Mouse (Mus musculus) thymus, adult 2 months (tissue): ENCODE results near the gene Tmem37. TPM values are rescaled to one million over a fixed set of nuclear protein-coding genes. Genes with fewer than 3 reads are reported as not detected.

Experiments used
- DNase-seq: peaks from one replicate; pipeline ENCODE4 v3.0.0; 2021
- H3K27ac ChIP-seq: fragments of 200-500 bp; 2 replicates; pipeline ENCODE4 v1.5.1; 2012; ENCODE audit warnings: low read length, control low read depth; ENCODE audit not compliant: control insufficient read depth, insufficient read depth
- H3K27me3 ChIP-seq: fragments of 200-500 bp; 2 replicates; pipeline ENCODE4 v1.6.1; 2012; ENCODE audit warnings: mild to moderate bottlenecking, low read length, moderate library complexity, mixed read lengths; ENCODE audit not compliant: control insufficient read depth, insufficient read depth
- H3K36me3 ChIP-seq: fragments of 200-500 bp; 2 replicates; pipeline ENCODE4 v1.6.1; 2012; ENCODE audit warnings: mild to moderate bottlenecking, low read length, moderate library complexity; ENCODE audit not compliant: control insufficient read depth, insufficient read depth
- H3K4me1 ChIP-seq: fragments of 200-500 bp; replicated peaks from 2 replicates; pipeline ENCODE4 v1.6.1; 2012; ENCODE audit warnings: low read length; ENCODE audit not compliant: control insufficient read depth, insufficient read depth
- H3K4me3 ChIP-seq: fragments of 200-500 bp; 2 replicates; pipeline ENCODE4 v1.5.1; 2012; ENCODE audit warnings: mild to moderate bottlenecking, low read length, control low read depth, moderate library complexity; ENCODE audit not compliant: control insufficient read depth, insufficient read depth
- CTCF ChIP-seq: fragments of 200-500 bp; IDR thresholded peaks from 2 replicates; pipeline ENCODE4 v1.5.1; 2012; ENCODE audit warnings: mild to moderate bottlenecking, control low read depth, low read length, moderate library complexity, borderline replicate concordance; ENCODE audit not compliant: control insufficient read depth, poor library complexity, insufficient read depth; ENCODE audit errors: extremely low read depth
- POLR2A ChIP-seq: fragments of 200-500 bp; IDR thresholded peaks from 2 replicates; pipeline ENCODE4 v1.6.1; 2012; ENCODE audit warnings: mild to moderate bottlenecking, low read length, control low read depth, moderate library complexity; ENCODE audit not compliant: control insufficient read depth, poor library complexity, insufficient read depth; ENCODE audit errors: extremely low read depth
- WGBS: fragments of 180-500 bp; shearing (Covaris S2); methylation state at CpG from one replicate; pipeline ENCODE4 v1.1.7; 2018; 5-methylcytosine and 5-hydroxymethylcytosine counted together
- polyA plus RNA-seq: library from polyadenylated mRNA; depleted of rRNA; stranded (reverse); fragments of >200 nt; gene quantifications from 2 replicates; pipeline ENCODE4 v1.2.3, GENCODE M21; 2012

The Tmem37 gene
- polyA plus RNA-seq, 1 experiment: 18.5 TPM

DNA sequence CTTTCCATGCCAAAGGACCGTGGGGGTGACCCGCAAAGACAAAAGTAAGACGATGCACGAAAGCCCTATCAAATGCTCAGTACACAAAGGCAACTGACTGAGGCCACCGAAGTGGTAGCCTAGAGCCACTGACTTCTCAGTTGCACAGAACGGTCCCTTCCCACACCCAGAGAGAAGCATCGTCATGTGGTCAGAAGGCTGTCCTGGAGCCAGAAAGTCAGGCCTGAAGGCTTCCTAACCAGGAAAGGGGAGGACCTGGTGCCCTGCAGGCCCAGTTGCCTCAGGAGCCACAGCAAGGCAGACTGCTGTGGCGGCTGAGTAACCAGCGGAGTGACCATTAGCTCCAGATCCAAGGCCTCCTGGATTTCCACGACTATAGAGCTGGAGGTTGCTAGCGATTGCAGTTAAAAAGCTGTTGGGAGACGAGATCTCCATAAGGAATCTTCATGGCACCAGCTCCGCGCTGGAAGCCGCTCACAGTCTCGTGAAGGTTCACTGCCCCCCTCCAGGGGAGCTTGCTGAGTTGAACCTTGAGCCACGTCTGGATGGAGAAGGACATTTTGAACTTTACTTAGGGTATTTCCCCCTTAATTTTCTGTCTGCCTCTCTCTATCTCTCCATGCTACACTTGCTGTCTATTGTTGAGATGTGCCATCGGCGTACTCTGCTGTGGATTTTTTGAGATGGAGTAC, 36.0 kb upstream of the Tmem37 start:
- no peak for DNase-seq
- WGBS: 95% methylated on average over 19 of the region's 19 CpGs
- TF ChIP-seq CTCF (no peak), POLR2A (no peak)

DNA sequence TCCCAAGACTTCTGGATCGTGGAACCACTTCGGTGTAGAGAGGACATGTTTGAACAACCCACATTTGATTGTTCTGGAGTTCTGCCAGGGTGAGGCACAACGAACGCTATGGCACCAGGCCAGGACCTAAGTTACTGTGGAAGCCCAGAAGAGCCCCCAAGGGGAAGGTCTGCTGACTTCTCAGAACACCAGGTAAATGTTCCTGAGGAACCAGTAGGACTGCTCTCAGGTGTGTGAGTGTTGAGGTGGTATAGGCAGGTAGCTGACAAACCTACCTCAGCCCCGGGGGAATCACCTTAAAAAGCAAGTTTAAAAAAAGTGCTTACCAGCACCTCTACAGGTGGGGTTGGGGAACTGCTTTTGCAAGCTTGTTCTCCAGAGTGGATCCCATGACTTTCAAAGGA, 31.7 kb upstream of the Tmem37 start:
- 76% methylated on average over 5 of the region's 5 CpGs for WGBS
- no peak for DNase-seq
- H3K4me3 ChIP-seq: no peak overlapping the region
- no peak overlapping the region for H3K27ac ChIP-seq
- H3K36me3 ChIP-seq: no peaks in the 10 kb centered on the region
- no peaks in the 10 kb centered on the region for H3K27me3 ChIP-seq
- no peaks in the 10 kb centered on the region for H3K4me1 ChIP-seq
- no peak for TF ChIP-seq CTCF
- TF ChIP-seq POLR2A: no peak

More for the DNA sequence above, 36.0 kb upstream of the Tmem37 start:
- Histone ChIP-seq H3K27ac (no peak overlapping the region), H3K4me1 (no peaks in the 10 kb centered on the region), H3K27me3 (no peaks in the 10 kb centered on the region), H3K4me3 (no peak overlapping the region), H3K36me3 (peaks cover 12% of the 10 kb centered on the region)

DNA sequence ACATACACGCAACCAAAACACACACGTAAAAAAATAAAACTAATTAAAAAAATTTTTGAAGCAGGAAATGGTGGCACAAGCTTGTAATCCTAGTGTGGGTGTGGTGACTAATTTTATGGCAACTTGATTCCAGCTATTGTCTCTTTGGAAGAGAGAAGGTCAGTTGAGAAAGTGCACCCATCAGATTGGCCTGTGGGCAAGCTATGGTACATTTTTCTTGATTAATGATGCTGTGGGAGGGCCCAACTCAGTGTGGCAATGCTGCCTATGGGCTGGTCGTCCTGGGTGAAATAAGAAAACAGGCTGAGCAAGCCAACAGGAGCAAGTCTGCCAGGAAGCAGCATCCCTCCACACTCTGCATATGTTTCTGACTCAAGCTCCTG, 27.3 kb upstream of the Tmem37 start:
- Histone ChIP-seq H3K4me3 (no peak overlapping the region), H3K27me3 (no peaks in the 10 kb centered on the region), H3K27ac (no peak overlapping the region), H3K36me3 (no peaks in the 10 kb centered on the region), H3K4me1 (no peaks in the 10 kb centered on the region)
- 97% methylated on average over 3 of the region's 3 CpGs for WGBS
- no peak for TF ChIP-seq POLR2A
- TF ChIP-seq CTCF: no peak
- DNase-seq: no peak

DNA sequence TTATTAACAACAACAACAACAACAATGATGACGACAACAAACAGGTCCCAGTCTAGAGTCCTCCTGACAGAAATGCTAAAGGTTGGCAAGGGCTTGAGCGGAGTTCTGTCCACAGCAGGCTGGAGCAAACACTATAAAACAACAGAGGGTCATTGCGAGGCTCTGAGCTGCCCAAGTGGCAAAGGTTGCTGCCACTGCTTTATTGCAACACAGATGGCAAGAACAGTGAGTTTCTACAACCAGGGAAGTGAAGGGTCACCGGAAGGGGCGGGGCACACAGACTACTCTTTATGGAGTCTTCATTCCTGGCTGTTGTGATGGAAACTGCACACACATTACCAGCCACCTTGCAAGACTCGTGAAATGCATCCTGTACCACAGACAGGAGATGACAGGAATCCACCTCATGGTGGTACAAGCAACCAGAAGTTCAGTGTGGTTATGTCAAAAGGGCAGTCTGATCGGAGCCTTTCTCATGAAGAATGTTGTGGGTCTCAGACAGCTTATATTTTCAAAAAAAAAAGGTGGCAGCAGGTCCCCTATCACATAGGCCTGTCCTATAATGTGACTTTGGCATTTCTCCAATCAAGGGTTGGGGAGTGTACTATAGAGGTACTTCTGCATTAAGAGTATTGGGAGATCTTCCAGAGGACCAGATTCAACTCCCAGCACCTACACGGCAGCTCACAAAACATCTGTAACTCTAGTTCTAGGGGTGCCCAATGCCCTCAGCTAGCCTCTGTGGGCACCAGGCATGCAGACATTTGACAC, 26.8 kb upstream of the Tmem37 start:
- no peaks in the 10 kb centered on the region for H3K36me3 ChIP-seq
- TF ChIP-seq POLR2A: no peak
- TF ChIP-seq CTCF: no peak
- H3K27me3 ChIP-seq: no peaks in the 10 kb centered on the region
- H3K27ac ChIP-seq: no peak overlapping the region
- no peak overlapping the region for H3K4me3 ChIP-seq
- H3K4me1 ChIP-seq: no peaks in the 10 kb centered on the region
- 92% methylated on average over 8 of the region's 8 CpGs for WGBS
- DNase-seq: no peak

DNA sequence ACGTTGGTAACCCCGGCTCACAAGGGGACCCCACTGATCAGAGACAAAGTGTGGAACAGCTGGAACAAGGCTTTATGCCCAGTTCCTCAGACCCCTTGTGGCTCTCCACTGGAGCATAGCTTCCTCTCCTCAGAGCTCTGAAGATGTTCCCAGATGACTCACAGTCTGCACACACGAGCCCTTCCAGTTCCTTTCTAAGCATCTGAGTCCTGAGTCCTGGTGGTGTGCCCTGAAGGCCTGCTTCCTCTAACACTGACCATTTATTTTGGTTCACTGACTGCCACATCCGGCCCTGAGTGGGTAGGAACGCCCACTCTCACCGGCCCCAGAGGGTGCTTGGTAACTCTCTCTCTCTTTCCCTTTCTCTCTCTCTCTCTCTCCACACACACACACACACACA, 25.6 kb upstream of the Tmem37 start:
- DNase-seq: no peak
- H3K27ac ChIP-seq: no peak overlapping the region
- no peaks in the 10 kb centered on the region for H3K27me3 ChIP-seq
- no peak overlapping the region for H3K4me3 ChIP-seq
- H3K36me3 ChIP-seq: no peaks in the 10 kb centered on the region
- no peaks in the 10 kb centered on the region for H3K4me1 ChIP-seq
- 25% methylated on average over 6 of the region's 6 CpGs for WGBS
- no peak for TF ChIP-seq CTCF
- TF ChIP-seq POLR2A: no peak

DNA sequence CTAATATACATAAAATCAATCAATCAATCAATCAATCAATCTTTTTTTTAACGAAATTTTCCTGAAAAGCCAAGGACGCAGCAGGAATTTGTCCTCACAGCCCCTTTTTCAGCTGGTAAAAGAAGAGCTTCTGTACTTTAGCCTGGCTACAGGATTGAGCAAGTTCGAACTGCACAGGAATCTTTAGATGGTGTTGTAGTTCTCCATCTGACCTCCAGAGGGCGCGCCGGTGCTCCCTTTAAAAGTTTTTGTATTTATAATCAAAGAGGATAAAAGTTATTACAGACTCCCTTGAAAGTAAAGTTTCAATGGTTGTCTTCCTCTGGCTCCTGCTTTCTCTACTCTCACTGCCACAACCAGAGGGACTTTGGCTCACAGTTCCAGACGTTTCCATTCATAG, 24.5 kb upstream of the Tmem37 start:
- Histone ChIP-seq H3K36me3 (no peaks in the 10 kb centered on the region), H3K27me3 (no peaks in the 10 kb centered on the region), H3K27ac (no peak overlapping the region), H3K4me3 (no peak overlapping the region), H3K4me1 (no peaks in the 10 kb centered on the region)
- DNase-seq: peak; percentile 53
- whole genome bisulfite sequencing: 16% methylated on average over 7 of the region's 7 CpGs
- no peak for TF ChIP-seq CTCF
- no peak for TF ChIP-seq POLR2A

DNA sequence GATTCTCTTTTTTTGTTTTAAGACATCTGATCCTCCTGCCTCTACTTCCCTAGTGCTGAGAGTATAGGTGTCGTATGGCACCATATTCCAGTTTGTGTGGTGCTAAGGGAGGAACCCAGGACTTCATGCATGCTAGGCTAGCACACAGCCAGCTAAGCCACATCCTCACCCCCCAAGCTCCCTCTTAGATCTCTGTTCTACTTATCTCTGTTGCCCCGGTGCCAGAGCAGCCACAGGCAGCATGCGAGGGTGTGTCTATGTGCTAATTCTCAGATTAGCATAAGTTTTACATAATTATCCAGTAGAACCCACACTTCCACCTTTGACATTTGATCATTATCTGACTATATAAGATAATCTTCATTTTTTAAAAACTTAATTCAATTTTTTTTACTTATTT, 21.0 kb upstream of the Tmem37 start:
- H3K4me3 ChIP-seq: no peak overlapping the region
- 41% methylated on average over 3 of the region's 3 CpGs for WGBS
- no peaks in the 10 kb centered on the region for H3K27me3 ChIP-seq
- TF ChIP-seq POLR2A: no peak
- no peak for TF ChIP-seq CTCF
- no peak overlapping the region for H3K27ac ChIP-seq
- no peaks in the 10 kb centered on the region for H3K4me1 ChIP-seq
- no peak for DNase-seq
- H3K36me3 ChIP-seq: no peaks in the 10 kb centered on the region
